Mouse (Mus musculus) MEL (cell line): ENCODE measurements around the gene Vegfa. TPM values are rescaled to one million over a fixed set of nuclear protein-coding genes. Genes with fewer than 3 reads are reported as not detected.

Experiments
- DNase-seq: peaks from one replicate; pipeline ENCODE4 v3.0.0; 2011; ENCODE audit warnings: low read depth, low spot score
- H3K27ac ChIP-seq: 2 replicates; pipeline ENCODE4 v1.5.1; 2012; ENCODE audit warnings: low read depth, mild to moderate bottlenecking, control low read depth, low read length, moderate library complexity; ENCODE audit not compliant: control insufficient read depth
- H3K27me3 ChIP-seq, 2 experiments: fragments of 150-350 bp in 1 of 2; sonication (generic) in 1 of 2; 2 replicates each; pipeline ENCODE4 v1.6.1; 2012; ENCODE audit warnings: low read length in 2 of 2, mild to moderate bottlenecking in 2 of 2, improper control_type of control experiment in 1 of 2, moderate library complexity in 1 of 2; ENCODE audit not compliant: insufficient read depth in 2 of 2, control insufficient read depth in 1 of 2
- H3K36me3 ChIP-seq, 2 experiments: 2 replicates each; pipeline ENCODE4 v1.6.1; 2012 to 2014; ENCODE audit warnings: low read length in 2 of 2, improper control_type of control experiment in 1 of 2, inconsistent platforms in 1 of 2, mild to moderate bottlenecking in 1 of 2; ENCODE audit not compliant: insufficient read depth in 2 of 2, control insufficient read depth in 1 of 2
- H3K4me1 ChIP-seq, 2 experiments: fragments of 150-350 bp in 1 of 2; sonication (generic) in 1 of 2; 2 replicates each; pipeline ENCODE4 v1.6.1; 2012; ENCODE audit warnings: low read length in 2 of 2, improper control_type of control experiment in 1 of 2, mild to moderate bottlenecking in 1 of 2; ENCODE audit not compliant: insufficient read depth in 2 of 2, control insufficient read depth in 1 of 2
- H3K4me3 ChIP-seq, 2 experiments: fragments of 150-350 bp in 1 of 2; sonication (generic) in 1 of 2; 2 replicates each; pipeline ENCODE4 v1.5.1; 2012; ENCODE audit warnings: low read depth in 2 of 2, low read length in 2 of 2, mild to moderate bottlenecking in 2 of 2, moderate library complexity in 2 of 2, control low read depth in 1 of 2, improper control_type of control experiment in 1 of 2; ENCODE audit not compliant: control insufficient read depth in 1 of 2, insufficient read depth in 1 of 2
- H3K79me2 ChIP-seq: 2 replicates; pipeline ENCODE4 v1.6.1; 2012; ENCODE audit warnings: mild to moderate bottlenecking, low read length, moderate library complexity; ENCODE audit not compliant: control insufficient read depth, poor library complexity, insufficient read depth
- H3K9ac ChIP-seq: 2 replicates; pipeline ENCODE4 v1.6.1; 2012; ENCODE audit warnings: low read depth, mild to moderate bottlenecking, control low read depth, low read length, moderate library complexity; ENCODE audit not compliant: control insufficient read depth, poor library complexity, severe bottlenecking
- H3K9me3 ChIP-seq: fragments of 150-350 bp; sonication (generic); replicated peaks from 2 replicates; pipeline ENCODE4 v1.6.1; 2012; ENCODE audit warnings: mild to moderate bottlenecking, low read length, improper control_type of control experiment, moderate library complexity; ENCODE audit not compliant: insufficient read depth
- CHD2 ChIP-seq: IDR thresholded peaks from 2 replicates; pipeline ENCODE4 v1.6.1; 2011; ENCODE audit warnings: low read length, improper control_type of control experiment
- CTCF ChIP-seq, 3 experiments: IDR thresholded peaks in 2 of 3; conservative IDR thresholded peaks in 1 of 3; 2 replicates each; pipeline ENCODE4 v1.5.1; 2011 to 2012; ENCODE audit warnings: low read length in 3 of 3, low read depth in 2 of 3, mild to moderate bottlenecking in 2 of 3, improper control_type of control experiment in 1 of 3, inconsistent platforms in 1 of 3, mixed read lengths in 1 of 3, moderate library complexity in 1 of 3; ENCODE audit not compliant: control insufficient read depth in 1 of 3, insufficient read depth in 1 of 3, poor library complexity in 1 of 3, severe bottlenecking in 1 of 3
- E2F4 ChIP-seq: IDR thresholded peaks from 2 replicates; pipeline ENCODE4 v1.6.1; 2011; ENCODE audit warnings: low read depth, low read length, improper control_type of control experiment, borderline replicate concordance
- ELF1 ChIP-seq: IDR thresholded peaks from 2 replicates; pipeline ENCODE4 v1.6.1; 2014; ENCODE audit warnings: low read depth, mild to moderate bottlenecking, inconsistent platforms, low read length, improper control_type of control experiment, moderate library complexity
- EP300 ChIP-seq, 2 experiments: IDR thresholded peaks; 2 replicates each; pipeline ENCODE4 v1.6.1; 2011; ENCODE audit warnings: improper control_type of control experiment in 2 of 2, low read length in 2 of 2, low read depth in 1 of 2, mild to moderate bottlenecking in 1 of 2
- ETS1 ChIP-seq: IDR thresholded peaks from 2 replicates; pipeline ENCODE4 v1.6.1; 2012; ENCODE audit warnings: low read depth, mild to moderate bottlenecking, inconsistent platforms, low read length, improper control_type of control experiment, moderate library complexity
- GABPA ChIP-seq: IDR thresholded peaks from 2 replicates; pipeline ENCODE4 v1.6.1; 2012; ENCODE audit warnings: low read depth, mild to moderate bottlenecking, inconsistent platforms, low read length, improper control_type of control experiment, moderate library complexity
- MAX ChIP-seq: IDR thresholded peaks from 2 replicates; pipeline ENCODE4 v1.6.1; 2011; ENCODE audit warnings: low read length, improper control_type of control experiment
- MAZ ChIP-seq: IDR thresholded peaks from 2 replicates; pipeline ENCODE4 v1.6.1; 2012; ENCODE audit warnings: low read depth, mild to moderate bottlenecking, inconsistent platforms, low read length, improper control_type of control experiment
- NELFE ChIP-seq: IDR thresholded peaks from 2 replicates; pipeline ENCODE4 v1.6.1; 2011; ENCODE audit warnings: low read depth, low read length, improper control_type of control experiment
- NRF1 ChIP-seq: IDR thresholded peaks from 2 replicates; pipeline ENCODE4 v1.6.1; 2014; ENCODE audit warnings: low read depth, mild to moderate bottlenecking, inconsistent platforms, low read length, improper control_type of control experiment, moderate library complexity; ENCODE audit not compliant: poor library complexity, insufficient read depth, severe bottlenecking
- SIN3A ChIP-seq: IDR thresholded peaks from 2 replicates; pipeline ENCODE4 v1.6.1; 2012; ENCODE audit warnings: low read length, improper control_type of control experiment, inconsistent platforms
- TAL1 ChIP-seq: IDR thresholded peaks from 2 replicates; pipeline ENCODE4 v1.6.1; 2012; ENCODE audit warnings: mild to moderate bottlenecking, inconsistent platforms, low read length, moderate library complexity, mixed read lengths
- UBTF ChIP-seq: IDR thresholded peaks from 2 replicates; pipeline ENCODE4 v1.6.1; 2012; ENCODE audit warnings: low read depth, mild to moderate bottlenecking, inconsistent platforms, low read length, improper control_type of control experiment, moderate library complexity, borderline replicate concordance; ENCODE audit not compliant: insufficient read depth
- USF1 ChIP-seq: IDR thresholded peaks from 2 replicates; pipeline ENCODE4 v1.6.1; 2014; ENCODE audit warnings: low read depth, mild to moderate bottlenecking, inconsistent platforms, low read length, improper control_type of control experiment, moderate library complexity
- USF2 ChIP-seq, 2 experiments: IDR thresholded peaks; 2 replicates each; pipeline ENCODE4 v1.6.1; 2011 to 2012; ENCODE audit warnings: improper control_type of control experiment in 2 of 2, low read length in 2 of 2, borderline replicate concordance in 1 of 2, inconsistent platforms in 1 of 2, low read depth in 1 of 2, mild to moderate bottlenecking in 1 of 2; ENCODE audit not compliant: insufficient read depth in 1 of 2
- ZMIZ1 ChIP-seq: IDR thresholded peaks from 2 replicates; pipeline ENCODE4 v1.6.1; 2012; ENCODE audit warnings: low read depth, mild to moderate bottlenecking, inconsistent platforms, low read length, improper control_type of control experiment, moderate library complexity
- ZNF384 ChIP-seq: IDR thresholded peaks from 2 replicates; pipeline ENCODE4 v1.6.1; 2012; ENCODE audit warnings: low read depth, mild to moderate bottlenecking, inconsistent platforms, low read length, improper control_type of control experiment
- polyA plus RNA-seq, 2 experiments: library from polyadenylated mRNA; stranded (reverse) in 1 of 2; unstranded in 1 of 2; fragments of >175 nt in 1 of 2; fragments of >200 nt in 1 of 2; gene quantifications; 2 replicates each; pipeline versions ENCODE4 v1.2.1 to v1.2.4; 2012; ENCODE audit warnings: low replicate concordance in 2 of 2, low read depth in 1 of 2; ENCODE audit not compliant: insufficient read length in 2 of 2, insufficient read depth in 1 of 2, missing spikeins in 1 of 2
- total RNA-seq: library from RNA; depleted of rRNA; stranded (reverse); fragments of 300-350 nt; gene quantifications from 2 replicates; pipeline ENCODE4 v1.2.3, GENCODE M21; 2012

Gene Vegfa
- total and polyA plus RNA-seq, 3 experiments = 16.1 to 38.6 TPM; not detected in 1

DNA sequence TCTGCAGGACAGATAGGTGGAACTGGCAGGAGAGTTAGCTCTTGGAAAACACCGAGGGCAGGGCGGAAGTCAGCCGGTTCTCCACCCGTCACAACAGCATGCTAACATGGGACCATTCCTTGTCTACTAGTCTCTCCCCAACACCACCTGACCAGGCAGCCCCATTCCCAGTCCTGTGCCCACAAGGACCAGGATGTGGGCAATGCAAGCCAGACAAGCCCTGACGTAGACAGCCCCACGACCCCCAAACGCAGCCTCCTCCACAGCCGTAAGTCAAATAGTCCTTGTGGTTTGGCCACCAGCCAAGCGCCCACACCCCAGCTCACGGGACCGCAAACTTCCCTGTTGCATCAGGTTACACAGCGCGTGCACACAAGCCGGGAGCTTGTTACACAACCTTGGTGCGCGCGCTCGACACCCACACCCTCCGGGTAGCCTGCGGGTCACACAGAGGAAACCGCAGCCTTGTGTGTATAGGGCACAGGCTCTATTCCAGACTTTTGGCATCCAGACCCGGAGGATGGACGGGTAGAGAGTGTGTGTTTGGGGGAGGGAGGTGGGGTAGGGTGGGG is 41.6 kb upstream of the Vegfa start (continued):
- TF ChIP-seq SIN3A (peak; percentile 86), NELFE (peak; percentile 24; the same call in 1 of the 2 replicates), UBTF (no peak), ZMIZ1 (no peak), ETS1 (peak; percentile 98), ZNF384 (no peak), USF2 (IDR thresholded peaks at IDR 0.05; ENCODE audit: borderline replicate concordance in 1 of 2, insufficient read depth in 1 of 2, low read depth in 1 of 2, low read length in 2 of 2) (no peak), CHD2 (peak; percentile 32), EP300 (IDR thresholded peaks at IDR 0.05; ENCODE audit: low read depth in 1 of 2, low read length in 2 of 2) (peak; percentile 69 to 89), ELF1 (peak; percentile 61; the same call in 1 of the 2 replicates), MAZ (peak; percentile 78; the same call in 1 of the 2 replicates), NRF1 (0 out of 2 replicates have a peak, but pooled peaks have one; percentile 30), E2F4 (no peak)
- TF ChIP-seq, all 39 proteins: peak for 20

DNA sequence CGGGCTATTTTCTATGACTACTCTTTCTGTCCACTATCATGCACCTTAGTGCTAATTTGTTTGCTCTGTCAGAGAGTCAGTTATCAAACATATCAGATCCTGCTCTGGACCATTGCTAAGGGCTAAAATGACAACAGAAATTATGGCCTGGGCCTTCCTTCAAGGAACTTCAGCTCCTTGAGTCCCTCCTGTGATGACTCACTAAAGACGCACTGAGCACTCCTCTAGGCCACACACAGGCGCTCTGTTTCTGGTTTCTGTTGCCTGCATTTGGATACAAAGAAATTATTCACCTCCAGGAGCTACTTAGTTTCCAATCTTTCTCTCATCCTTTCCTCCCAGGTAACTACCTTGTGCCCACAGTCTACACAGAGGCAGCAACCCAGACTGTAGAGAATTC is 39.4 kb upstream of the Vegfa start:
- Histone ChIP-seq H3K9ac (no peak overlapping the region), H3K27ac (peak overlapping the region; percentile 49), H3K4me1 (peaks cover 38 to 63% of the 10 kb centered on the region in 2 experiments), H3K9me3 (no peaks in the 10 kb centered on the region), H3K36me3 (peaks cover 0 to 47% of the 10 kb centered on the region in 2 experiments; a peak in 2 of 4 replicates), H3K27me3 (no peaks in the 10 kb centered on the region), H3K4me3 (no peak overlapping the region), H3K79me2 (no peaks in the 10 kb centered on the region; the same call in 1 of the 2 replicates)
- peak; percentile 25 for DNase-seq
- TF ChIP-seq TAL1 = no peak
- no peak for TF ChIP-seq GABPA
- TF ChIP-seq ZNF384 = no peak
- TF ChIP-seq USF1 = no peak
- TF ChIP-seq CTCF (IDR thresholded peaks at IDR 0.05 in 2 of 3, conservative IDR thresholded peaks at IDR 0.05 in 1 of 3; ENCODE audit: control insufficient read depth in 1 of 3, insufficient read depth in 1 of 3, low read depth in 2 of 3, low read length in 3 of 3, poor library complexity in 1 of 3, severe bottlenecking in 1 of 3) = no peak
- TF ChIP-seq USF2 (IDR thresholded peaks at IDR 0.05; ENCODE audit: borderline replicate concordance in 1 of 2, insufficient read depth in 1 of 2, low read depth in 1 of 2, low read length in 2 of 2) = no peak
- no peak for TF ChIP-seq MAX
- no peak for TF ChIP-seq SIN3A
